Mouse (Mus musculus) cerebellum, postnatal 36 days (tissue): ENCODE measurements at regions not wholly inside any gene's neighbourhood (a gene's known extent, or its start where the extent isn't known, plus 50 kb on each side); places are given as distances from the start of the nearest gene placed in this dataset.

Experiments
- DNase-seq, 2 experiments: peaks; one replicate each; pipeline ENCODE4 v3.0.0; 2021 to 2022; ENCODE audit warnings: mixed read lengths in 2 of 2

DNA sequence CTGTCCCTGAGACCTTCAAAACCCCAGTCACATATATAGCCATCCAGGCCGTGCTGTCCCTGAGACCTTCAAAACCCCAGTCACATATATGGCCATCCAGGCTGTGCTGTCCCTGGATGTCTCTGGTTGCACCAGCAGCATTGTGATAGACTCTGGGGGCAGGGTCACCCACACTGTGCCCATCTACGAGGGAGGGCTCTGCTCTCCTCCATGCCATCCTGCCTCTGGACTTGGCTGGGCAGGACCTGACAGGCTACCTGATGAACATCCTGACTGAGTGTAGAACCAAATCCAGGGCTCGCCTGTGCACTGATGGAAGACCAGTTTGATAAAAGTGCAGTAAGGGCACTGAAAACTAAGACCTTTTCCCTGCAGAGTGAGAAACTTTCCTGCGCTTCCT lies 63.1 kb upstream of the S1pr3 start:
- no peak for DNase-seq

DNA sequence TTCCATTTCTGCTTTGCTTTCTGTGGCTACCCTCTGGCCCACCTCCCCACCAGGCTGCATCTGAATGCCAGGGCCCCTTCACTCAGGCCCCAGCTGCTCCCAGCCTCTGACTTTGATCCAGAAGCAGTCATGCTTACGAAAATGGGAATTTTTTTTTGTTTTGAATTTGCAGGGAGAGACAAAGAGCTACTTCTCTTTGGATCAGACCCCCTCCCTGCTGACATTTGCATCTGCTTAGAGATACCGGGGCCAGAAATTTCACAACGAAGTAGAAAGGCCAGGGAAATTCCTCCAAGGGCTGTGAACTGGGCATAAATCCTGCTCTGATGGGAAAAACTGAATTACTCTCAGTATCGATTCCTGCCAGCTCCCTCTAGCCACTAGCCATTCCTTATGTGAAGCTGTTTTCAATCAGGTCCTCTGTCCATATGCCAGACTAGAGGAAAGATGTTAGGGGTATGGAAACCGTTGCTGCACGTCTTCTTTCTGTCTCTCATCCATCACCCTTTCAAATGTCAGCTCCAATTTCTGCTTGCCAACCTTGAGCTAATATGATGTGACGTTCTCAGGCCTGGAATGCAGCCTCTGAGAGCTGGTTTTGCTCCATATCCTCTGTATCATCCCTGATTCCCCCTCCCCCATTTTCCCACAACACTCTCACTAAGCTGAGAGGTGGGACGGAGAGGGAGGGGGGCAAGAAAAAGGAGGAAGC lies 62.4 kb upstream of the S1pr3 start:
- no peak for DNase-seq

DNA sequence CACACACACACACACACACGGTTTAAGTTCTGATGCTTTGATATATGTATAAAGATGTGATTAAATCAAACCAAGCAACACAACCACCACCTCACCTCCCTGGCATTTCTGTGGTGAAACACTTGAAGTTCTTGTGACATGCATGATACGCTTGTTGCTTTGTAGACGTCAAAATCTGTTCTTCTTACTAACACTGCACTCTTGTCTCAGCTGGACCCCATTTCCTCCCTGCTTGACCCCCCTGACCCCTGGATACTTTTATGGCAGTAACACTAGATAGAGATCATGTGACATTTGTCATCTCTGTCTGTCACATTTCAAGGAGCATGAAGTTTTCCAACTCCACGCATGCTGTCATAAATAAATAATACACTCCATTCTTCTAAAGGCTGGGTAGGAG lies 59.7 kb upstream of the S1pr3 start:
- no peak for DNase-seq

DNA sequence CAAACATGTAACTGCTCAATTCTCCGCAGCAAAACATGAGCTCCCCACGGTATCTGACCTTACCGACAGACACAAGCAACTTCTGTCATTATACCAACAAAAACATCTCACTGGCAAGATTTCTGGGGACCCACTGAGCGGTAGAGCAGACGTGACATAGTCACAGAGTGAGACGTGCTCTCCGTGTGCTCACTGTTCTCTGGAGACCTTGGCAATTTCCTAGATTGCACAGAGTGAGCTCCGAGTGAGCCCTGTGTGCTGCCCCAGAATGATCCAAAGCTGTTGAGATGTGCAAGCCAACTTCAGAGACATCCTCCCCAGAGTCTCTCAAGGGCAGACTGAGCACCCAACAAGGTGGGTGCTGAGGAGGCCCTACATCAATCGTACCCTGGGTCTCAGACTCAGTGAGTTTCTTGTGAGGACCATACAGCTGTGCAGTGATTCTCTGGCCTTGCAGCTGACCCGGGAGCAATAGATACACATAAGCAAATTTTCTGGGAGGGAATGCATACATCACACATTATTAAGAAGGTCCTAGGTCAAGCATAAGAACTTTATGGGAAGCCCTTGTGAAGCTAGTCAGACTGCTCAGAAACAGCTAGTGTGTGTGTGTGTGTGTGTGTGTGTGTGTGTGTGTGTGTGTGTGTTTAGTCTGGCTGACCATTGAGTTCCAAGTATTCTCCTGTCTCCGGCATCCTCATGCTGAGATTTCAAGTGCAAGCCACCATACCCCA lies 58.5 kb upstream of the S1pr3 start:
- DNase-seq: no peak

DNA sequence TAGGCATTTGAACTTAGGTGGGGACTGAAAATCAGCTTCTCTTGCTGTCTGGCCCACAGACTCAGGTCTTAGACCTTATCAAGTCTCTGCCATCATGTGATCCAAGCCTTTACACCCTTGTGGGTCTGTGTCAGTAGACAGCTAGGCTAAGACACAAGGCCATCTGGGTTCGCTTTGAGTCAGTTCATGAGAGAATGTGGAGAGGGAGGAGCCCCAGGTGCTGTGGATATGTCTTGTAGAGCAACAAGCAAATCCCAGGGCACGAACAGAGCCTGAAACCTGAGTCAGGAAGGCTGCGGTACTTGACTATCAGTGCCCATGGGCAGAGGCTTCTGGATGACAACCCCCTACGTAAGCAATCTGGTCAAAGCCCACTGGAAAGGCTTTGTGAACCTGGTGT lies 55.6 kb upstream of the S1pr3 start:
- DNase-seq: no peak

DNA sequence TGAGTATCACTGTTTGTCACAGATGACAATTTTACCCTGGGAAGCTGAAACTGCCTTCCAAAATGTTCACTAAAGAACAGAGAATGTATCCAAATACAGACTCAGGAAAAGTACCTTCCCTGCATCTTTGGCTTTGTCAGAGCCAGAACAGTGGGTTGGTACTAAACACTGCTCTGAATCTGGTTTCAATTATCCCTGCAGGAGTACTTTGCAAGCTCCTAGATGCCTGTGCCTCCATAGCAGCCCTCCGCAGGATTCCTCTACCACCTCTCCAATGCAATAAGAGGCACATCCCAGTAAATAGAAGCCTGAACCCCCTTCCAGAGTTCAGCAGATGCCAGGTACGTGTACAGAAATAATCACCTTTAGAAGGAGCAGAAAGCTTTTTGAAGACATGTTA lies 52.9 kb upstream of the S1pr3 start:
- no peak for DNase-seq
